Mouse (Mus musculus) cerebellum, postnatal 25 days (tissue): ENCODE data around the gene Ncoa6.
A peak's percentile ranks its signal among the peaks of the same experiment; 100 is the strongest.

Experiments used
- DNase-seq, 2 experiments: peaks; one replicate each; pipeline ENCODE4 v3.0.0; 2021; ENCODE audit warnings: mixed read lengths in 2 of 2

Gene Ncoa6

DNA sequence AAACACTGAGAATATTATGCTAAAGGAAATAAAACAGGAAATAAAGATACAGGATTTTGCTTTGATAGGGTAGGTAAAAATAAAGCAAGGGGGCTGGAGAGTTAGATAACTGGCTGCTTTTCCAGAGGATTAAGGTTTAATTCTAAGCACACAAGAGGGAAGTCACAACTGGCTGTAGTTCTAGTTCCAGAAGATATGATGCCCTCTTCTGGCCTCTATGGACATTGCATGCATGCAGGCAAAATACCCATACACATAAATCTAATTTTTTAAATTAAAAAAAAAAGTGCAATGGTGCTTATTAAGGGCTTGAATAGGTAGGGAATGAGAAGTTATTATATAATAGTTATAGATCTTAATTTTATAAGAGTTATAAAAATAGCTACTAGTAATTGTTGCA is 37.2 kb downstream of the Ncoa6 start:
- DNase-seq, result peak in 1 of 2 experiments; percentile 29

GRCm38 (mm10) chr2:155420911-155421310 is 52.8 kb downstream of the Ncoa6 start:
- peak; percentile 52 to 57 for DNase-seq

DNA sequence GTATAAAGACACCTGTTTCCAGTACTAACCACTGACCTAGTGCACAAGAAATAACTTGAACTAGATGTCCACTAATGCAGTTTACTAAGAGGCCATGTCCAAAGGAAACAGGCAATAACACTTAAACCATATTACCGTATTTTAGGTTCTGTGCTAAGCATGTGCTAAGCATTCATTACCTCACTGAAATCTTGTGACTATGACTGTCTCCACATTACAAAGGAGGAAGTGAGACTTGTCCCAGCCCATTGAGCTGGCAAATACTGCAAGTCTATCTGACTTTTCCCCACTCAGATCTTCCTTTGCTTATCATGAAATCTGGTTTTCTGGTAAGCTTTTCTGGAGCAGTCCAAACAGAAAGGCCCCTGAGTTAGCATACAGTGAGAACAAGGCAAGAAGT is 69.1 kb downstream of the Ncoa6 start:
- no peak for DNase-seq

DNA sequence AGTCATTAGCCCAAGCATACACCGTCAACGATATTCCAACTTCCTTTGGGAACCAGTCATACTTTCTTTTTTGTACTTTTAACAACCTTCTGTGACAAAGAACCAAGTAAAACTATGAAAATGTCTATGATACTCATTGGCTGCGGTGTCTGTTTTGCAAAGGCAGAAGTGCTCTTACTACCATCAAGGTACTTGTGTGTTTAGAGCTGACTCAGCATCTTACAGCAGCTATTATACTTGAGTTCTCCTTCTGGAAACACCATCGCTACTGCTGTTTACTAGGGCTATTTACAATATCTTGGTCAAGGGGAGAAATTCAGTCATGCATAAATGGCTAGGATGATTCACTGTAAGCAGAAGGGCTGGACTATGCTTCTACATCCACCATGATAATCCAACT is 71.8 kb downstream of the Ncoa6 start:
- DNase-seq, result no peak

- peak; percentile 69 to 87 for DNase-seq
These were observed 73.4 kb downstream of the Ncoa6 start for GRCm38 (mm10) chr2:155400276-155400675.

- DNase-seq, result no peak
These were observed 79.1 kb downstream of the Ncoa6 start for GRCm38 (mm10) chr2:155394586-155394985.

DNA sequence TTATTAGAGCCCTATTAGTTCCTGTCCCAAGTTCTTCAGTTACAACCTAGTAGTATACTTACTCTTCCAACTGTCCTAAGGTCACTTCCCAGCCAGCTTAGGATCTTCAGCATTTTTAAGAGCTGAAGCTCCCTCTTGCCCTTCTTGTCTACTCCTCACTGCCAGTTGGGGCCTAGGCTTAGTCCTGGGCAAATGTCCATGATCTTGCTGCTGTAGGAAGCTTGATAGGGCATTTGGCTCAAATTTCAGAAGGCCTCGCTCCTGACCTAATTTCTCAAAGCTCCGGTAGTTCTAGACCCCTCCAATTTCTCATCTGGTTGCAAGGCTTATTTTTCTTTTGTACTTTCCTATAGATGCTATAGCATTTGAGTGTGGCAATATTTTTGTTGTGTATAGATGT is 85.1 kb downstream of the Ncoa6 start:
- peak in 1 of 2 experiments; percentile 54 for DNase-seq

DNA sequence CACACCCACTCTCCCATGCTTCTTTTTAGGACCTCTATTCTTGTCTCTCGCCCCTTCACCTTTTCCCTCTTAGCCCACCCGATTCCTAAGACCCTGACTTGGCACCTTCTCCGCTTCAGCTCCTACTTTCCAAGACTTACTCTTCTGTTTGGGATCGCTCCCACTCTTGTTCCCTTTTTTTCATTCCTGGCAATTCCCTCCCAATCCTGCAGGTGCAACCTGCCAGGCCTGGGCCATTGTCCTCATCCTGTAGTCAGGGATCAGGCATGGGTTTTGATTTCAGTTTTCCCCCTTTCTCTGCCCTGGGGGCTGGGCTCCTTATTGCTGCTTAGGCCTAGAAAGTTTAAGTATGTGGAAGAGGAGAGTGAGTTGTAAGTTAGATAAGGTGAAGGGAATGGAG is 86.6 kb downstream of the Ncoa6 start:
- peak in 1 of 2 experiments; percentile 22 for DNase-seq

- DNase-seq, result peak; percentile 55 to 56
These were observed 87.2 kb downstream of the Ncoa6 start for GRCm38 (mm10) chr2:155386534-155386899.

GRCm38 (mm10) chr2:155385731-155386533 is 87.8 kb downstream of the Ncoa6 start:
- peak in 1 of 2 experiments; percentile 35 for DNase-seq

GRCm38 (mm10) chr2:155385090-155385489 is 88.6 kb downstream of the Ncoa6 start:
- DNase-seq, result peak; percentile 87 to 91

GRCm38 (mm10) chr2:155382791-155383438 is 90.8 kb downstream of the Ncoa6 start:
- peak; percentile 41 to 50 for DNase-seq

- DNase-seq, result no peak
These were observed 91.4 kb downstream of the Ncoa6 start for GRCm38 (mm10) chr2:155382332-155382700.

DNA sequence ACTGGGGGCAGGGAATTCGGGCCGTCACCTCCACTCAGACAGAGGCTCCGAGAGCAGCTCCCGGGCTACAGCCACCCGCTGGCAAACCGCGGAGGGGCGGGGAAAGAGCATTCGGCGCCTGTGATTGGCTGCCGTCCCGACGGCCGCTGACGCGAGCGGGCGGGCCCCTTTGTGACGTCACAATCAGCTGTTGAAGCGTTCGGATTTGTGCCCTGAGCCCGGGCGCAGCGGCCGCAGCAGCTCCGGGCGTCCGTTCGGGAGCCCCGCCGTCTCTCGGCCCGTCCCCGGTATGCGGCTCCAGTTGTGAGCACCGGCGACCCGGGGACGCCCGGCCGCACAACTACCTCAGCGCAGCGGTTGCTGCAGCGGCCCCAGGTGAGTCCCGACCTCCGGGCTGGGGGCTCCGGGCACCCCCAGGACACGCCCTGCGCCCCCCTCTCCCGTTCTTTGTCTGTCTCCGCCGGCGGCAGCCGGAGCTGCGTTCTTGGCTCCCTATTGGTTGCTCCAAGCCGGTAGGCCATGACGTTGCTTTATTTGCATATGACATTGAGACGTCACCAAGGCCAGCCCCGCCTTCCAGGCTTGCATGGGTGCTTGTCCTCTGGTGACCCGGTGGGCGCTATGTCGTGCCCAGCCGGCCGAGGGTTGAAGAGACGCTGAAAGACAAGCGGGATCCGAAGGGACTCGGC is 91.9 kb downstream of the Ncoa6 start:
- peak; percentile 99 for DNase-seq

GRCm38 (mm10) chr2:155381060-155381437 is 92.6 kb downstream of the Ncoa6 start:
- DNase-seq, result peak in 1 of 2 experiments; percentile 50

DNA sequence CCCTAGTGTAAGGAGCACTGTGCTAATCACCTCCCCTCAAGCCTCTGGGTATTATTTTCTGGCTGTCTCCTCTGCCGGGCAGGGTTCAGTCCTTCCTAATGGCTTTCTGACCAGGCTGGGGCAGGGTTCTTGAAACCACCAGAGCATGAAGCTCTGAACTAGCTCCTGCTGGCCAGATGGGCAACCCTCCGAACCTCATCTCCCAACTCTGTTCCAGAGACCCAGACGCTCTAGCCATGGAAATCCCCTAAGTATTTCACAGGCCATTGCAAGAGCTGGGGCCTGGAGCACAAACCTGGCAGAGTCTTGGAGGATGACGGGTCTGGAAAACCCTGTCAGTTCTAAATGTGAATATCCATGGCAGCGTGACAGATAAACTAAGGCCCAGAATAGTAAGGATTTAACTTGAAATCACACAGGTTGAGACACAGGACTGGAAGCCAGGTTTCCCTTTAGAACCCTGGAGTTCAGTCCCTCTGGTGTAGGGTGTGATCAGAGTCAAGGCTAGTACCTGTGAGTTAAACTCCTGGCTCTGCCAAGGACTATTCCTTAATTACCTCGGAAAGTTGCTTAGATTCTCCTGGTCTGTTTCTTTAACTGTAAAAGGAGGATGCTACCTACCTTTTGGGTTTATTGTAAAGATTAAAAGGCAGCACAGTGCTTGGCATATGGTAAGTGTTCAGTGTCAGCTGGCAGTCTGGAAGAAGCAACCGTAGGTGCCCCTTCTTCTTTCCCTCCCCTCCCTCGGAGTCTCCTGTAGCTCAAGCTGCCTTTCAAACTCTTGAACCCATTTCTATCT is 93.2 kb downstream of the Ncoa6 start, which contains the start of gene Trp53inp2:
TSS of gene Trp53inp2 (plus strand) at position 799 of the 799 bp plus-strand sequence.
- DNase-seq, result peak; percentile 22 to 26

DNA sequence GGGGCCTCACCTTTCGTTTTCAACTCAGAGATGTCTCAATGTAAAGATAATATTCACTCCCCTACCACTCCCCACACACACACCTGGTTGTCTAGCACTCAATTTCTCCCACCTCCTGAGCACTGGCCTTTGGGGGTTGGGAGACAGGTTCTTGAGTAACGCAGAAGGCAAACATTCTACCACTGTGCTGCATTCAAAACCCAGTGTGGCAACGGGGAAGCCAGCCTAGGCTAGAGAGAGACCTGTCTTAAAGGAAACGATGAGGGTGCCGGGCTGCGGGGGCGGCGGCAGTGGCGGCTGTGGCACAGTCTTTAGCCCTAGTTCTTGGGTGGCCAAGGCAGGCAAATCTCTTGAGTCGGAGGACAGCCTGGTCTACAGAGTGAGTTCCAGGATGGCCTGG is 97.5 kb downstream of the Ncoa6 start:
- DNase-seq, result no peak

DNA sequence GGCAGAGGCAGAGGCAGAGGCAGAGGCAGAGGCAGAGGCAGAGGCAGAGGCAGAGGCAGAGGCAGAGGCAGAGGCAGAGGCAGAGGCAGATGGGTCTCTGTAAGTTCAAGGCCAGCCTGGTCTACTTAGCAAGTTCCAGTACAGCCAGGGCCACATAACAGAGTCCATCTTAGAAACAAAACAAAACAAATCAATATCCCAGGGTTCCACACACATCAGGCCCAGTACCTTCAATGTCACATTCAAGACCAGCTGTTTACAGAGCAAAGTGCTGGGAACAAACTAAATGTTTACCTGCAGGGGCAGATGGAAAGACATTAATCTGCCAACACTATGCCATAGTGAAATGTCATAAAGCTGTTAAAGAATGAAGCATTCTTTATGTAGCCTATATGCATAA is 99.2 kb downstream of the Ncoa6 start:
- DNase-seq, result no peak

GRCm38 (mm10) chr2:155373886-155374285 is 99.8 kb downstream of the Ncoa6 start:
- DNase-seq, result no peak

- no peak for DNase-seq
These were observed 100.4 kb downstream of the Ncoa6 start for GRCm38 (mm10) chr2:155373302-155373701.

DNA sequence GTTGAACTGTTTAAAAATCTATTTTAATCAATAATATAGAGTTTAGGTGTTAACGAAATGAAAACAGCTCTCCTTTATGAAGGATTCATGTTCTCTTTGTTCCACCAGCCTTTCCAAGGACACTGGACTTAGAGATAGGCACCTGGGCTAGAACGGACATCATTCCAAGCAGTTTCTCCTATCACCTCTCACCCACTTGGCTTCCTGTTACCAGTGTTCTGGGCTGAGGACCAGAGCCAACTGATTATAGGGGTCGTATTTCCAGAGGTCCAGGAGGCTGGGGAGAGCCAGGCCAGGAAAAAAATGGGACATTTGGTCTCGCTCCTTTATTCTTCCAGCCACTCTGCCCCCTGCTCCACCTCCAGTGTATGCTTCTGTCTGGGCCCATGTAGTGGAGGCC is 101.2 kb downstream of the Ncoa6 start:
- no peak for DNase-seq

DNA sequence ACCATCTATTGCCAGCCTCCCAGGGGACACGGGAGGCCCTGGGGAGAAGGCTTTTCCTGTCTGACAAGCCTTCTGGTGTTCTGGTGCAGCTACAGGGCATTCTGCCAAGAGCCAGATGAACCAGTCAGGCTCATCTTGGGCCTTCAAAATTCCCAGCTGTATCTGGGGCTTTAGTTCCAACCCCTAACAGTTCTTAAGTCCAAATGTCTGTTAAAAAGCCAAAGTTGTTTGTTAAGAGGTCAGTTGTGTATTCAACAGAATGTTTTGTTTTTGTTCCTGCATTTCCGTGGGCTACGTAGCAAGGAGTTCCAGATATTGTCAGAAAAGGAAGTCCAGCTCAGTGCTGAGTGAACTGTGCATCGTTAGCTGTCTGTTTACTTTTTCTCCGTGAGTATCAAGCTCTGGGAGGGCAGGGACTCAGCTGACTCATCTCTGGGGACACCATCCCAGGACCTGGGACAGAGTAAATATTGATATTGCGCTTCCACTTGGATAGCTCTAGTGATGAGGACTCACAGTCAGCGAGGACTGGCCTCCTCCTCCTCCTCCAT is 104.3 kb downstream of the Ncoa6 start:
- peak; percentile 17 to 35 for DNase-seq
